Mouse (Mus musculus) CH12.LX (cell line): ENCODE data around the gene Bcas3. TPM values are rescaled to one million over a fixed set of nuclear protein-coding genes. Genes with fewer than 3 reads are reported as not detected.

Experiments used
- DNase-seq: peaks from one replicate; pipeline ENCODE4 v3.0.0-alpha.2; 2013; ENCODE audit errors: extremely low read depth
- H3K27ac ChIP-seq: 2 replicates; pipeline ENCODE4 v1.5.1; 2012; ENCODE audit warnings: low read depth, mild to moderate bottlenecking, control low read depth, moderate library complexity; ENCODE audit not compliant: insufficient read depth
- H3K27me3 ChIP-seq: replicated peaks from 2 replicates; pipeline ENCODE3; 2012; ENCODE audit warnings: inconsistent platforms
- H3K36me3 ChIP-seq, 2 experiments: replicated peaks in 1 of 2; 2 replicates each; pipeline versions ENCODE3 to v1.6.1; 2012; ENCODE audit warnings: inconsistent platforms in 1 of 2, low read length in 1 of 2, mild to moderate bottlenecking in 1 of 2, mixed read lengths in 1 of 2, moderate library complexity in 1 of 2; ENCODE audit not compliant: control insufficient read depth in 1 of 2, insufficient read depth in 1 of 2
- H3K4me1 ChIP-seq, 2 experiments: 2 replicates each; pipeline ENCODE4 v1.6.1; 2012; ENCODE audit warnings: inconsistent platforms in 1 of 2, moderate library complexity in 1 of 2; ENCODE audit not compliant: insufficient read depth in 2 of 2, control insufficient read depth in 1 of 2
- H3K4me2 ChIP-seq: 2 replicates; pipeline ENCODE4 v1.6.1; 2012; ENCODE audit warnings: low read depth, mild to moderate bottlenecking, control low read depth; ENCODE audit not compliant: poor library complexity, insufficient read depth, severe bottlenecking
- H3K4me3 ChIP-seq, 3 experiments: fragments of 150-350 bp in 1 of 3; sonication (generic) in 1 of 3; replicated peaks in 1 of 3; 2 replicates each; pipeline versions ENCODE3 to v1.5.1; 2011 to 2012; ENCODE audit warnings: low read depth in 2 of 3, low read length in 2 of 3, mild to moderate bottlenecking in 2 of 3, moderate library complexity in 2 of 3, control low read depth in 1 of 3, improper control_type of control experiment in 1 of 3, inconsistent platforms in 1 of 3, mixed read lengths in 1 of 3; ENCODE audit not compliant: poor library complexity in 1 of 3
- H3K79me2 ChIP-seq: replicated peaks from 2 replicates; pipeline ENCODE4 v1.6.1; 2012; ENCODE audit warnings: mild to moderate bottlenecking, moderate library complexity; ENCODE audit not compliant: control insufficient read depth, poor library complexity, insufficient read depth, severe bottlenecking; ENCODE audit errors: extremely low read depth
- H3K9ac ChIP-seq: 2 replicates; pipeline ENCODE4 v1.6.1; 2012; ENCODE audit warnings: low read depth, mild to moderate bottlenecking, control low read depth, moderate library complexity; ENCODE audit not compliant: insufficient read depth
- H3K9me3 ChIP-seq: replicated peaks from 2 replicates; pipeline ENCODE3; 2012; ENCODE audit warnings: low read length, inconsistent platforms, mixed read lengths
- BHLHE40 ChIP-seq: IDR thresholded peaks from 2 replicates; pipeline ENCODE4 v1.6.1; 2011; ENCODE audit warnings: mild to moderate bottlenecking, low read depth, low read length, improper control_type of control experiment
- CHD2 ChIP-seq: IDR thresholded peaks from 2 replicates; pipeline ENCODE4 v1.6.1; 2011; ENCODE audit warnings: low read length, improper control_type of control experiment
- CTCF ChIP-seq, 2 experiments: IDR thresholded peaks in 1 of 2; conservative IDR thresholded peaks in 1 of 2; 2 replicates each; pipeline ENCODE4 v1.5.1; 2011 to 2012; ENCODE audit warnings: low read depth in 2 of 2, low read length in 2 of 2, improper control_type of control experiment in 1 of 2, inconsistent platforms in 1 of 2, mild to moderate bottlenecking in 1 of 2, moderate library complexity in 1 of 2
- ELF1 ChIP-seq: IDR thresholded peaks from 2 replicates; pipeline ENCODE4 v1.6.1; 2014; ENCODE audit warnings: low read depth, mild to moderate bottlenecking, inconsistent platforms, low read length, improper control_type of control experiment
- EP300 ChIP-seq: IDR thresholded peaks from 2 replicates; pipeline ENCODE4 v1.6.1; 2011; ENCODE audit warnings: low read length, improper control_type of control experiment
- ETS1 ChIP-seq: conservative IDR thresholded peaks from 2 replicates; pipeline ENCODE4 v1.6.1; 2012; ENCODE audit warnings: low read depth, mild to moderate bottlenecking, inconsistent platforms, low read length, improper control_type of control experiment, moderate library complexity
- GABPA ChIP-seq: IDR thresholded peaks from 2 replicates; pipeline ENCODE4 v1.6.1; 2012; ENCODE audit warnings: low read depth, low read length, improper control_type of control experiment, inconsistent platforms; ENCODE audit not compliant: insufficient replicate concordance
- IRF4 ChIP-seq: IDR thresholded peaks from 2 replicates; pipeline ENCODE4 v1.6.1; 2014; ENCODE audit warnings: low read depth, mild to moderate bottlenecking, inconsistent platforms, low read length, improper control_type of control experiment
- JUN ChIP-seq: IDR thresholded peaks from 2 replicates; pipeline ENCODE4 v1.6.1; 2011; ENCODE audit warnings: low read depth, mild to moderate bottlenecking, low read length, improper control_type of control experiment, moderate library complexity; ENCODE audit not compliant: insufficient read depth
- JUND ChIP-seq: conservative IDR thresholded peaks from 2 replicates; pipeline ENCODE4 v1.6.1; 2011; ENCODE audit warnings: low read depth, low read length, improper control_type of control experiment
- KAT2A ChIP-seq: IDR thresholded peaks from 2 replicates; pipeline ENCODE4 v1.6.1; 2012; ENCODE audit warnings: low read length, improper control_type of control experiment, inconsistent platforms; ENCODE audit not compliant: insufficient replicate concordance
- MAFK ChIP-seq: IDR thresholded peaks from 2 replicates; pipeline ENCODE4 v1.6.1; 2011; ENCODE audit warnings: low read length, improper control_type of control experiment; ENCODE audit not compliant: insufficient replicate concordance
- MAX ChIP-seq: IDR thresholded peaks from 2 replicates; pipeline ENCODE4 v1.6.1; 2011; ENCODE audit warnings: low read length, improper control_type of control experiment
- MAZ ChIP-seq: IDR thresholded peaks from 2 replicates; pipeline ENCODE4 v1.6.1; 2012; ENCODE audit warnings: low read depth, mild to moderate bottlenecking, inconsistent platforms, low read length, improper control_type of control experiment, moderate library complexity
- MEF2A ChIP-seq: IDR thresholded peaks from 2 replicates; pipeline ENCODE4 v1.6.1; 2014; ENCODE audit warnings: low read depth, mild to moderate bottlenecking, inconsistent platforms, low read length, improper control_type of control experiment, borderline replicate concordance
- MYC ChIP-seq: IDR thresholded peaks from 2 replicates; pipeline ENCODE4 v1.6.1; 2011; ENCODE audit warnings: low read depth, mild to moderate bottlenecking, improper control_type of control experiment, low read length
- NELFE ChIP-seq: IDR thresholded peaks from 2 replicates; pipeline ENCODE4 v1.6.1; 2011; ENCODE audit warnings: low read depth, low read length, improper control_type of control experiment
- NRF1 ChIP-seq: IDR thresholded peaks from 2 replicates; pipeline ENCODE4 v1.6.1; 2014; ENCODE audit warnings: low read depth, mild to moderate bottlenecking, inconsistent platforms, low read length, improper control_type of control experiment, moderate library complexity
- PAX5 ChIP-seq: IDR thresholded peaks from 2 replicates; pipeline ENCODE4 v1.6.1; 2012; ENCODE audit warnings: low read length, inconsistent platforms, mixed read lengths
- SIN3A ChIP-seq: IDR thresholded peaks from 2 replicates; pipeline ENCODE4 v1.6.1; 2012; ENCODE audit warnings: low read length, improper control_type of control experiment, inconsistent platforms
- SMC3 ChIP-seq: IDR thresholded peaks from 2 replicates; pipeline ENCODE4 v1.6.1; 2011; ENCODE audit warnings: low read depth, low read length, improper control_type of control experiment
- TCF12 ChIP-seq: IDR thresholded peaks from 2 replicates; pipeline ENCODE4 v1.6.1; 2014; ENCODE audit warnings: low read depth, mild to moderate bottlenecking, inconsistent platforms, low read length, improper control_type of control experiment
- ZC3H11A ChIP-seq: IDR thresholded peaks from 2 replicates; pipeline ENCODE4 v1.6.1; 2012; ENCODE audit warnings: low read depth, mild to moderate bottlenecking, inconsistent platforms, low read length, improper control_type of control experiment
- ZKSCAN1 ChIP-seq: IDR thresholded peaks from 2 replicates; pipeline ENCODE4 v1.6.1; 2012; ENCODE audit warnings: low read depth, inconsistent platforms, low read length, improper control_type of control experiment, borderline replicate concordance
- dilution Hi-C: fragments of 300-500 bp; cut with MboI; formaldehyde crosslinking; loops from 2 replicates; pipeline ENCODE4 v1.14.3; 2020; ENCODE audit warnings: low sequenced_read_pairs; ENCODE audit not compliant: extremely low pct_unique_long_range_greater_than_20kb, extremely low pct_ligation_motif_present
- in situ Hi-C: fragments of 300-500 bp; cut with MboI; formaldehyde crosslinking; loops from 3 replicates; pipeline ENCODE4 v1.14.3; 2019; ENCODE audit warnings: low sequenced_read_pairs, low pct_ligation_motif_present, low pct_unique_long_range_greater_than_20kb, mixed read lengths
- polyA plus RNA-seq: library from polyadenylated mRNA; unstranded; fragments of >175 nt; gene quantifications from 2 replicates; pipeline ENCODE4 v1.2.1, GENCODE M21; 2012; ENCODE audit warnings: low read depth; ENCODE audit not compliant: insufficient read length
- total RNA-seq, 2 experiments: library from RNA; depleted of rRNA; stranded (reverse); fragments of 300-350 nt in 1 of 2; fragments of >200 nt in 1 of 2; gene quantifications; 2 replicates each; pipeline ENCODE4 v1.2.3; 2012 to 2014

The Bcas3 gene
- total and polyA plus RNA-seq, 3 experiments, result 8.2 to 21.3 (median 9.7) TPM

DNA sequence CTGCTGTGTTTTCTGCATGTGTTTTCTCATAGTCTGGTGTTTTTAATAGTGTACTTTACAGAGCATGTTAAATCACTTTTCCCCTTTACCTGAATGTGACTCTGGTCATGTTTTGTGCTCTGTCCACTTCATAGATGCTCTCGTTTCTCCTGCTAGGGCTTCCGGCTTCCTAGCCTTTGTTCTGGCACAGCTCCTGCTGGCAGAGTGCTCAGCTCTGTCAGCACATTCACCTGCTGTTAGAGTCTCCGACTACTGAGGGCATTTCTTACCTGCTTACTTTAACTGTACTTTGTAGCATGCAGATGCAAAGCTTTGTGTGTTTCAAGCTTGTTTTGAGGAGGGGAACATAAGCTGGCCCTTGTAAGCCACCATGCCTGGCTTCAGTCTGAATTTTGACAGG is 53.6 kb downstream of the Bcas3 start:
- TF ChIP-seq CTCF (conservative IDR thresholded peaks at IDR 0.05 in 1 of 2, IDR thresholded peaks at IDR 0.05 in 1 of 2; ENCODE audit: low read depth in 2 of 2, low read length in 2 of 2) (no peak), GABPA (no peak), SIN3A (no peak)
- Histone ChIP-seq H3K79me2 (no peaks in the 10 kb centered on the region), H3K9ac (no peak overlapping the region), H3K4me1 (peaks cover 8 to 9% of the 10 kb centered on the region in 2 experiments), H3K27ac (no peak overlapping the region), H3K36me3 (no peaks in the 10 kb centered on the region), H3K27me3 (no peaks in the 10 kb centered on the region), H3K4me2 (no peak overlapping the region), H3K4me3 (no peak overlapping the region), H3K9me3 (no peaks in the 10 kb centered on the region)
- dilution Hi-C loops (no loop called here), in situ Hi-C loops (no loop called here)
- no peak for DNase-seq

DNA sequence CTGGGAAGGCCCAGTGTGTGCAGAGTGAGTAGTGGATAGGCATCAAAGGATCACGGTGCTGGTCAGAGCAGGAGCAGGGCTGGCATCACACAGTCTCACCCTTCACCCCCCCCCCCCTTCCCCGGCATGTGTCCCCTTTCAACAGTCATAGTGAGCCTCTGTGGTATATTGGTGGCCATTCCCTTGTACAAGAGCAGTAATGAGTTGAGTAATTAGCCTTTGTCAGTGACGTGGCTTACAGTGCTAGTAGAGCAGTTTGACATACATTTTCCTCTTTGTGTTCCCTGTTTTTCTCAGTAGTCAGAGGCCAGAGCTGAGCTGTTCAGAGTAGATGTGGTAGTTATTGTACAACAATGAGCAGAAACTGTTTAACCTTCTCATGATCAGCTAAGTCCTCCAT is 54.7 kb downstream of the Bcas3 start:
- Histone ChIP-seq H3K79me2 (no peaks in the 10 kb centered on the region), H3K36me3 (no peaks in the 10 kb centered on the region), H3K27ac (no peak overlapping the region), H3K9me3 (no peaks in the 10 kb centered on the region), H3K9ac (no peak overlapping the region), H3K4me3 (no peak overlapping the region), H3K27me3 (no peaks in the 10 kb centered on the region), H3K4me2 (no peak overlapping the region), H3K4me1 (peaks cover 8 to 9% of the 10 kb centered on the region in 2 experiments)
- DNase-seq, result peak; percentile 76
- in situ Hi-C loops, result no loop called here
- TF ChIP-seq ZC3H11A (no peak), JUND (peak; percentile 79; the same call in 1 of the 2 replicates), TCF12 (peak; percentile 69; the same call in 1 of the 2 replicates), CHD2 (0 out of 2 replicates have a peak, but pooled peaks have one; percentile 37), JUN (peak; percentile 82), ZKSCAN1 (no peak), MAX (no peak), PAX5 (no peak), NRF1 (no peak), MEF2A (peak; percentile 59; the same call in 1 of the 2 replicates), MYC (no peak), MAFK (no peak; the same call in 1 of the 2 replicates), KAT2A (no peak), NELFE (no peak), BHLHE40 (peak; percentile 78), IRF4 (peak; percentile 99), SMC3 (no peak), ETS1 (peak; percentile 69), MAZ (peak; percentile 70; the same call in 1 of the 2 replicates), ELF1 (no peak), EP300 (peak; percentile 93)
- dilution Hi-C loops, result no loop called here
